Mouse (Mus musculus) liver, embryonic 16.5 days (tissue): ENCODE measurements around the gene Ski. TPM values are rescaled to one million over a fixed set of nuclear protein-coding genes. Genes with fewer than 3 reads are reported as not detected.
A peak's percentile ranks its signal among the peaks of the same experiment; 100 is the strongest.

Experiments
- ATAC-seq: fragments of 200-750 bp; cut with Nextera tagmentation; 2 replicates; pipeline ENCODE4 v1.8.0; 2017; ENCODE audit warnings: low read depth, mild to moderate bottlenecking, moderate number of reproducible peaks, moderate library complexity
- H3K27ac ChIP-seq: fragments of 300-500 bp; sonication (generic); 2 replicates; pipeline ENCODE4 v1.5.1; 2014; ENCODE audit warnings: mild to moderate bottlenecking, low read length
- H3K27me3 ChIP-seq: fragments of 300-500 bp; sonication (generic); 2 replicates; pipeline ENCODE4 v1.6.1; 2014; ENCODE audit warnings: low read depth, low read length, mixed read lengths; ENCODE audit not compliant: control insufficient read depth, insufficient read depth
- H3K36me3 ChIP-seq: fragments of 300-500 bp; sonication (generic); 2 replicates; pipeline ENCODE4 v1.6.1; 2014; ENCODE audit warnings: mild to moderate bottlenecking; ENCODE audit not compliant: control insufficient read depth, insufficient read depth
- H3K4me1 ChIP-seq: fragments of 300-500 bp; sonication (generic); 2 replicates; pipeline ENCODE4 v1.6.1; 2014; ENCODE audit warnings: low read depth, low read length, mixed read lengths; ENCODE audit not compliant: control insufficient read depth
- H3K4me2 ChIP-seq: fragments of 300-500 bp; sonication (generic); 2 replicates; pipeline ENCODE4 v1.6.1; 2014; ENCODE audit warnings: low read depth, low read length, mixed read lengths
- H3K4me3 ChIP-seq: fragments of 300-500 bp; sonication (generic); 2 replicates; pipeline ENCODE4 v1.5.1; 2014; ENCODE audit warnings: low read depth, mild to moderate bottlenecking, low read length
- H3K9ac ChIP-seq: fragments of 300-500 bp; sonication (generic); 2 replicates; pipeline ENCODE4 v1.6.1; 2014; ENCODE audit warnings: low read depth, low read length
- H3K9me3 ChIP-seq: fragments of 300-500 bp; sonication (generic); replicated peaks from 2 replicates; pipeline ENCODE4 v1.6.1; 2016; ENCODE audit warnings: low read length; ENCODE audit not compliant: control insufficient read depth
- WGBS: fragments of 180-500 bp; shearing (Covaris S2); extraction: QIAGEN DNeasy Blood & Tissue Kit; methylation state at CpG from one replicate; pipeline ENCODE4 v1.1.7; 2014; ENCODE audit not compliant: insufficient replicate concordance; 5-methylcytosine and 5-hydroxymethylcytosine counted together
- polyA plus RNA-seq: library from polyadenylated mRNA; unstranded; fragments of >200 nt; fragmentation: Nextera tagmentation; extraction: Ambion mirVana; gene quantifications from 2 replicates; pipeline ENCODE4 v1.2.1, GENCODE M21; 2015

The Ski gene
- polyA plus RNA-seq, 1 experiment from 2014 or later: 2.5 TPM

GRCm38 (mm10) chr4:155238276-155238675, 15.9 kb upstream of the Ski start:
- Histone ChIP-seq H3K27ac (0 out of 2 replicates have a peak overlapping the region, but pooled peaks have one; percentile 27), H3K9me3 (no peaks in the 10 kb centered on the region), H3K4me2 (no peak overlapping the region), H3K36me3 (no peaks in the 10 kb centered on the region), H3K4me3 (no peak overlapping the region), H3K27me3 (no peaks in the 10 kb centered on the region), H3K4me1 (peaks cover 20% of the 10 kb centered on the region), H3K9ac (no peak overlapping the region)
- ATAC-seq: peak; percentile 37
- 50% methylated on average over 5 of the region's 5 CpGs for WGBS

- H3K4me2 ChIP-seq: no peak overlapping the region
- no peak overlapping the region for H3K27ac ChIP-seq
- no peak for ATAC-seq
- H3K9ac ChIP-seq: no peak overlapping the region
- H3K4me1 ChIP-seq: peaks cover 20% of the 10 kb centered on the region
- H3K27me3 ChIP-seq: no peaks in the 10 kb centered on the region
- no peaks in the 10 kb centered on the region for H3K36me3 ChIP-seq
- no peaks in the 10 kb centered on the region for H3K9me3 ChIP-seq
- no peak overlapping the region for H3K4me3 ChIP-seq
- 49% methylated on average over 12 of the region's 12 CpGs for WGBS
Measured at GRCm38 (mm10) chr4:155236737-155237385, 14.5 kb upstream of the Ski start.

DNA sequence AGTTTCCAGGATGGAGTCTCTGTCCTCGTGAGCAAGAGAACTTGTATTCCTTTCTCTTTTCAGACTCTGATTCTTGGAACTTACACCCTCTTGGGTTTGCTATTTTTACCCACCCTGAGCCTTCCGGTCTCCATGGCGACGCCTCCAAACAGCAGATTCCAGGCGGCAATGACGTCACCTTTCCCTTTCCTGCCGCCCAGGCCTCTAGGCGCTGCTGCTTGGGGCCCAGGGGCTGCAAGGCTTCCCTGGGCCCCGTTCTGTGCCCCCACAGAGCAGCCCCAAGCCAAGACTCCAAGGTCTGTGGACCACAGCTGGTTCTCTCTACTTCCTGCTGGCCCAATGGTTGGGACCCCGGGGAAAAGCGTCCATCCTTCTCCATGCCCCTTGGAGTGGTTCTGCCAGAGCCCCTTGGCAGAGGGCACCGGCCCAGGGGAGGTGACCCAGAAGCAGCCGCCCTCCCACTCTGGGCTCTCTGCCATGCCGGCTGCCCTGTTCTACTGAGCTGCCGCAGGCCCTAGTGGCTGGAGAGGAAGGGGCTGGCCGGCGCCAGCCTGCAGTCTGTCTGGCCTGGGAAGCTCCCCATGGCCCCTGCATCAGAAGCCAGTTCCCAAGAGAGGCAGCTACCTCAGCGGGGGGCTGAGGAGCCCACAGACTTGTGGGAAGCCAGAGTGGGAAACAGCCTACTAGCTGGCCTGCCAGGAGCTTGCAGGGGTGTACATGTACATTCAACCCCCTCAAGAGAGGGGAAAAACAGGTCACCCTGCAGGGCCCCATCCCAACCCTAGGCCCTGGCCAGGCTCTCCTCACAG, 13.1 kb upstream of the Ski start:
- Histone ChIP-seq H3K27me3 (no peaks in the 10 kb centered on the region), H3K36me3 (no peaks in the 10 kb centered on the region), H3K4me1 (peaks cover 20% of the 10 kb centered on the region), H3K4me3 (no peak overlapping the region), H3K9ac (no peak overlapping the region), H3K9me3 (no peaks in the 10 kb centered on the region), H3K4me2 (peak overlapping the region; percentile 10; the same call in 1 of the 2 replicates), H3K27ac (peak overlapping the region; percentile 64)
- 9% methylated on average over 18 of the region's 18 CpGs for WGBS
- peak; percentile 53 for ATAC-seq

DNA sequence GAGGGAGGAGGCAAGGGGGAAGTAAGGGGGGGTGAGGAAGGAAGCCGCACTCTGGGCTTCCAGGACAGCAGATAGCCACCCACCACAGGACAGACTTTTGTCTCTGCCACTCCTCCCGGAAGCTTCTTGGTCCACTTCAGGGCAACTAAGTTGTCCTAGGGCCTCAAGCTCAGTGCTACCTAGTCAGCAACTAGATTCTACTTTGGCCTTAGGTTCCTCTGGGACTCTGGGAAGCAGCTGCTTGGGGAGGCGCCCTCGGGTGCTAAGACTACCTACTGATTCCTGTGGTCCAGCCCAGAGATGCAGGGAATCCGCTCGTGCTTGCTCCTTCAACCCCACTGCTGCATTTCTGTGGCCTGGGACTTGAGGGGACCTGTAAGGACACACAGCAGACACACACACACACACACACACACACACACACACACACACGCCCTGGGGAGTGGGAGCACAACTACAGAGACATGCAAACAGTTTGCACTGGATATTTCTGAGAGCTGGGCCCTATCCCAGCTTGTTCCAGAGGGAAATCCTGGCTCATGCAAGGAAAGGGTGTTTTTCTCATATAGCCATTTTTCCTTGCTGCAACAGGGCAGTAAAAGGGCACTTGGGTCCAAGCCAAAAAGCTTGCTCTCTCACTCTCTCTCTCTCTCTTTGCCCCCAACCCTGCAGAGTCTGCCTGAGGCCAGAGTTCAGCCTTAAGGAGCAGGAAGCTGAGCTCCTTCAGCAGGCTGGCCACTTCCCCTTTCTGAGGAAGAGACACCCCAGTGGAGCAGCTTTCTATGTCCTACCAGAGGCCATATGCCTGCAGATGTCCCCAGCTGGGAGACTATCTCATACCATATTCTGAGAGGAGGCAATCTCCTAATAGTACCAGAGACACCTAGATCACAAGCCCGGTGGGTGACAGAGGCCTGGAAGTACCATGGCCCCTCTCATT, 12.2 kb upstream of the Ski start:
- Histone ChIP-seq H3K27ac (peak overlapping the region; percentile 64), H3K4me1 (peaks cover 20% of the 10 kb centered on the region), H3K4me3 (no peak overlapping the region), H3K36me3 (no peaks in the 10 kb centered on the region), H3K9ac (no peak overlapping the region), H3K9me3 (no peaks in the 10 kb centered on the region), H3K27me3 (no peaks in the 10 kb centered on the region), H3K4me2 (no peak overlapping the region)
- ATAC-seq: peak; percentile 25
- WGBS: 26% methylated on average over 8 of the region's 8 CpGs

DNA sequence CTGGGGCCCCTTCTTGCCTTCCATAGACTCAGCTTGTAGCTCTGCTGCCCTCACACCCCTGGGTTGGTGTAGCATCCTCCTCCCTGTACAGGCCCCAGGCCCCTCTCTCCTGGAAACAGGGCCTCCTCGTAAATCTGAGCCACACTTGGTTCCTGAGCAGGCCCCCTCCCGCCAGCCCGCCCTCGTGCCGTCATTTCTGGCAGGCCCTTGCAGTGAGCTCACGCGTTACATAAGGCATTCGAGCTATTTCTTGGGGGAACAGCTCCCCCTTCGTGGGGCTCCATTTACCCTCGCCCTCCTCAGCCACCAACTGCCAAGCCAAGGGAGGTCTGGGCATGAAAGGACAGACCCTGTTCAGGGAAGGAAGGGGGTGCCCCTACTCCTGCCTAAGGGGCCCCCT, 11.5 kb upstream of the Ski start:
- ATAC-seq: no peak
- H3K36me3 ChIP-seq: no peaks in the 10 kb centered on the region
- H3K27ac ChIP-seq: peak overlapping the region; percentile 64; the same call in 1 of the 2 replicates
- 27% methylated on average over 10 of the region's 10 CpGs for WGBS
- peaks cover 20% of the 10 kb centered on the region for H3K4me1 ChIP-seq
- no peak overlapping the region for H3K9ac ChIP-seq
- no peaks in the 10 kb centered on the region for H3K9me3 ChIP-seq
- H3K27me3 ChIP-seq: no peaks in the 10 kb centered on the region
- no peak overlapping the region for H3K4me3 ChIP-seq
- H3K4me2 ChIP-seq: no peak overlapping the region

DNA sequence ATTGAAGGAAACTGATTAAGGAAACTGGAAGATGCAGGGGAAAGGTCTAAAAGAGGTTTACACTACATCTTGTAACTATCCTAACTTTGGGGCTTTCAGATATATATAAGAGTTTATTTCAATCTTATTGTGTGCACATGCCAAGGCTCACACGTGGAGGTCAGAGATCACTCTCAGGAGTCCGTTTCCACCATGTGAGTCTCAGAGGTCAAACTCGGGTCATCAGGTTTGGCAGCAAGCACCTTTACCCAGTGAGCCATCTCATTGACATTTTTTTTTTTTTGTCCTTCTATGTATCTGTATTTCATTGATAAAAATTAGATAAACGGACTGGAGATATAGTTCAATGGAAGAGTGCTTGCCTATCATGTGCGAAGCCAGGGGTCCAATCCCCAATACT, 6.1 kb upstream of the Ski start:
- no peak for ATAC-seq
- 53% methylated on average over 5 of the region's 5 CpGs for WGBS

DNA sequence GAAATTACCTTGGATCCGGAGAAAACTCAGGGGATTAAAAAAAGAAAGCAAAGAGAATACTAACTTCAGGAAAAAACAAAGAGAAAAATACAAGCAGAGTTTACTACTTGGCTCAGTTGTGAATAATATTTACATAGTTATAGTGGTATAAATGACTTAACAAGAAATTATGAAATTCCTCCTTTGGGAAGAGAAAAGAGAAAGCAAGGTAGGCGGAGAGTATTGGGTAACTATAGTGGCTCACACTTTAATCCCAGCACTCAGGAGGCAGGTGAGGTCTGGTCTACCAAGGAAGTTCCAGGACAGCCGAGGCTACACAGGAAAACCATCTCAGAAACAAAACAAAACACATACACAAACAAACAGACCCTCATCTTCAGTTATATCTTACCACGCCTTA, 5.6 kb upstream of the Ski start:
- Histone ChIP-seq H3K4me3 (no peak overlapping the region), H3K27me3 (no peaks in the 10 kb centered on the region), H3K4me2 (no peak overlapping the region), H3K4me1 (peaks cover 6% of the 10 kb centered on the region; the same call in 1 of the 2 replicates), H3K36me3 (no peaks in the 10 kb centered on the region), H3K9me3 (no peaks in the 10 kb centered on the region), H3K27ac (no peak overlapping the region), H3K9ac (no peak overlapping the region)
- ATAC-seq: no peak
- 57% methylated on average over 4 of the region's 4 CpGs for WGBS

More for the DNA sequence above, 6.1 kb upstream of the Ski start:
- H3K36me3 ChIP-seq: no peaks in the 10 kb centered on the region
- no peaks in the 10 kb centered on the region for H3K27me3 ChIP-seq
- no peaks in the 10 kb centered on the region for H3K9me3 ChIP-seq
- H3K27ac ChIP-seq: no peak overlapping the region
- no peak overlapping the region for H3K4me3 ChIP-seq
- H3K4me2 ChIP-seq: no peak overlapping the region
- peaks cover 5% of the 10 kb centered on the region; the same call in 1 of the 2 replicates for H3K4me1 ChIP-seq
- H3K9ac ChIP-seq: no peak overlapping the region

DNA sequence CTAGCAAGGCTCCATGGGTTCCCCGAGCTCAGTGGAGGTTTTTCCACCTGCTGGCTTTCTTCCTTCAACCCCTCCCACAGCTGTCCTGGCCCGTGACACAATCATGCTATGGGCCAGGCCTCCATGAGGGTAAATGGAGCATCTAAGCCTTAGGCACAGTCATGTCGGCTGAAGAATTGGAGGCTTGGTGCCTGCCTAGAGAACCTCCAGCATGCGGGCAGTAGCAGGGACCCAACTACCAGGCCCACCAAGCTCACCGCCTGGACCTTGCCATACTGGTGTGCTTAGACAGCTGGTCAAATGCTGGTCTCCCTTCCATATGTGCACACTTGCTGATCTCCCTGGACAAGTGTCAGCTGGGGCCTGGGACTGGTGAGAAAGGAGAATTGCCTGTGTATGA, 3.5 kb upstream of the Ski start:
- Histone ChIP-seq H3K27ac (no peak overlapping the region), H3K4me2 (no peak overlapping the region), H3K27me3 (peaks cover 16% of the 10 kb centered on the region), H3K9me3 (no peaks in the 10 kb centered on the region), H3K36me3 (no peaks in the 10 kb centered on the region), H3K4me1 (peaks cover 10% of the 10 kb centered on the region), H3K9ac (no peak overlapping the region), H3K4me3 (no peak overlapping the region)
- 72% methylated on average over 5 of the region's 5 CpGs for WGBS
- no peak for ATAC-seq
